Mouse (Mus musculus): ENCODE measurements around the gene Rybp. TPM values are rescaled to one million over a fixed set of nuclear protein-coding genes. Genes with fewer than 3 reads are reported as not detected.

Rybp gene
- total RNA-seq (2021) = 10 to 100 TPM; 57.7 to 59.8 TPM

GRCm38 (mm10) chr6:100287334-100288015, at the start of gene Rybp:
Rybp (minus strand) TSS chr6:100287485.
- DNase-seq (ENCODE audit: extremely low spot score in 1 of 2, low spot score in 1 of 2) = peak; percentile 86 to 90

GRCm38 (mm10) chr6:100336591-100337148, 49.4 kb upstream of the Rybp start:
- no peak for DNase-seq (ENCODE audit: extremely low spot score in 1 of 2, low spot score in 1 of 2)

- no peak for DNase-seq (ENCODE audit: extremely low spot score in 1 of 2, low spot score in 1 of 2)
These were observed 48.3 kb upstream of the Rybp start for GRCm38 (mm10) chr6:100335506-100336144.

- no peak for DNase-seq (ENCODE audit: extremely low spot score in 1 of 2, low spot score in 1 of 2)
These were observed 46.5 kb upstream of the Rybp start for GRCm38 (mm10) chr6:100333745-100334144.

GRCm38 (mm10) chr6:100332479-100332878, 45.2 kb upstream of the Rybp start:
- no peak for DNase-seq (ENCODE audit: extremely low spot score in 1 of 2, low spot score in 1 of 2)

- no peak for DNase-seq (ENCODE audit: extremely low spot score in 1 of 2, low spot score in 1 of 2)
These were observed 44.3 kb upstream of the Rybp start for GRCm38 (mm10) chr6:100331582-100331981.

GRCm38 (mm10) chr6:100331055-100331454, 43.8 kb upstream of the Rybp start:
- no peak for DNase-seq (ENCODE audit: extremely low spot score in 1 of 2, low spot score in 1 of 2)

- no peak for DNase-seq (ENCODE audit: extremely low spot score in 1 of 2, low spot score in 1 of 2)
These were observed 42.3 kb upstream of the Rybp start for GRCm38 (mm10) chr6:100329542-100329941.

GRCm38 (mm10) chr6:100327050-100327449, 39.8 kb upstream of the Rybp start:
- DNase-seq (ENCODE audit: extremely low spot score in 1 of 2, low spot score in 1 of 2) = peak in 1 of 2 experiments; percentile 36

- DNase-seq (ENCODE audit: extremely low spot score in 1 of 2, low spot score in 1 of 2) = no peak
These were observed 36.6 kb upstream of the Rybp start for GRCm38 (mm10) chr6:100323756-100324430.

- DNase-seq (ENCODE audit: extremely low spot score in 1 of 2, low spot score in 1 of 2) = no peak
These were observed 35.3 kb upstream of the Rybp start for GRCm38 (mm10) chr6:100322561-100322960.

- DNase-seq (ENCODE audit: extremely low spot score in 1 of 2, low spot score in 1 of 2) = no peak
These were observed 34.9 kb upstream of the Rybp start for GRCm38 (mm10) chr6:100322145-100322544.

GRCm38 (mm10) chr6:100314201-100314600, 26.9 kb upstream of the Rybp start:
- no peak for DNase-seq (ENCODE audit: extremely low spot score in 1 of 2, low spot score in 1 of 2)

GRCm38 (mm10) chr6:100311167-100311566, 23.9 kb upstream of the Rybp start:
- no peak for DNase-seq (ENCODE audit: extremely low spot score in 1 of 2, low spot score in 1 of 2)

- DNase-seq (ENCODE audit: extremely low spot score in 1 of 2, low spot score in 1 of 2) = no peak
These were observed 17.5 kb upstream of the Rybp start for GRCm38 (mm10) chr6:100304831-100305230.

GRCm38 (mm10) chr6:100301410-100302108, 14.3 kb upstream of the Rybp start:
- no peak for DNase-seq (ENCODE audit: extremely low spot score in 1 of 2, low spot score in 1 of 2)

GRCm38 (mm10) chr6:100300831-100301230, 13.5 kb upstream of the Rybp start:
- no peak for DNase-seq (ENCODE audit: extremely low spot score in 1 of 2, low spot score in 1 of 2)

GRCm38 (mm10) chr6:100298945-100299344, 11.7 kb upstream of the Rybp start:
- no peak for DNase-seq (ENCODE audit: extremely low spot score in 1 of 2, low spot score in 1 of 2)

GRCm38 (mm10) chr6:100297536-100297935, 10.3 kb upstream of the Rybp start:
- no peak for DNase-seq (ENCODE audit: extremely low spot score in 1 of 2, low spot score in 1 of 2)

- peak in 1 of 2 experiments; percentile 29 for DNase-seq (ENCODE audit: extremely low spot score in 1 of 2, low spot score in 1 of 2)
These were observed 5.1 kb upstream of the Rybp start for GRCm38 (mm10) chr6:100292411-100292810.

- DNase-seq (ENCODE audit: extremely low spot score in 1 of 2, low spot score in 1 of 2) = no peak
These were observed 1.8 kb upstream of the Rybp start for GRCm38 (mm10) chr6:100289058-100289457.

Measured in layer of hippocampus, postnatal 25 days (tissue).